Mouse (Mus musculus): ENCODE measurements around the gene E330021D16Rik. TPM values are rescaled to one million over a fixed set of nuclear protein-coding genes. Genes with fewer than 3 reads are reported as not detected.

E330021D16Rik gene
- 1.8 TPM for polyA plus RNA-seq (2014; fragmentation: Illumina TruSeq; extraction: RNeasy Lipid Tissue Mini Kit (QIAGEN cat#74804); ENCODE audit: low read depth, low replicate concordance)

DNA sequence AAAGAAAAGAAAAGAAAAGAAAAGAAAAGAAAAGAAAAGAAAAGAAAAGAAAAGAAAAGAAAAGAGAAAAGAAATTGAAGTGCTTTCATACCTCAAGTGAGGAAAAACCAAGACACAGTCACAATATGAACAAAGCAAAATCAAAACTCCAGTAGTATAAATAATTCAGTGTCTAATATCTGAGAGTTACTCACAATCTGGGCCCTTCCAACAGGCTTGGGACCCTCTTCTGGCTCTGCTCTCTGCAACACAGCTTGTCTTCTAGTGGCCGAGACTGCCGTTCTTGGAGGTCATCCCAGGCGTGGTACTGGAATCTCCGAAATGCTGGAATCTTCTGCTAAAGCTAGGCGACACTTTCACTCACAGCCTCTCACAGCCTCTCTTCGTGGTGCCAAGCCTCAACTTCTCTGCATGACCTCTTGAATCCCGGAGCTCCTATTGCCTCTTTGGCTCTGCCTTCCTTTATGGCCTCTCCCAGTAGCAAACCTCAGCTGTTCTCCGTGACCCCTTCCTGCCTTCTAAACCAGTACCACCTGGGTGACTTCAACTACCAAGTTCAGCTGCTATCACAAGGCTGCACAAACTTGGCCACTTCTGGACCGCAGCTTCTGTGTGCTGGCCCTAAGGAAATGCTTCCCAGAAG, at the start of gene E330021D16Rik:
Gene E330021D16Rik, minus strand, starts transcription at position 437 of the 643 bp plus-strand sequence.

Other genes with a start within 250 kb of the E330021D16Rik start
- gene Grin2b, start 242.1 kb downstream of the E330021D16Rik start, polyA plus RNA-seq (2014; fragmentation: Illumina TruSeq; extraction: RNeasy Lipid Tissue Mini Kit (QIAGEN cat#74804); ENCODE audit: low read depth, low replicate concordance) = not detected
- gene Gm8994, start 88.0 kb downstream of the E330021D16Rik start, polyA plus RNA-seq (2014; fragmentation: Illumina TruSeq; extraction: RNeasy Lipid Tissue Mini Kit (QIAGEN cat#74804); ENCODE audit: low read depth, low replicate concordance) = not detected
- 22.0 TPM for gene Atf7ip, start 90.6 kb upstream of the E330021D16Rik start, polyA plus RNA-seq (2014; fragmentation: Illumina TruSeq; extraction: RNeasy Lipid Tissue Mini Kit (QIAGEN cat#74804); ENCODE audit: low read depth, low replicate concordance)
- 16.1 TPM for gene Plbd1, start 246.4 kb upstream of the E330021D16Rik start, polyA plus RNA-seq (2014; fragmentation: Illumina TruSeq; extraction: RNeasy Lipid Tissue Mini Kit (QIAGEN cat#74804); ENCODE audit: low read depth, low replicate concordance)